Mouse (Mus musculus): ENCODE measurements around the gene Actr8.

DNA sequence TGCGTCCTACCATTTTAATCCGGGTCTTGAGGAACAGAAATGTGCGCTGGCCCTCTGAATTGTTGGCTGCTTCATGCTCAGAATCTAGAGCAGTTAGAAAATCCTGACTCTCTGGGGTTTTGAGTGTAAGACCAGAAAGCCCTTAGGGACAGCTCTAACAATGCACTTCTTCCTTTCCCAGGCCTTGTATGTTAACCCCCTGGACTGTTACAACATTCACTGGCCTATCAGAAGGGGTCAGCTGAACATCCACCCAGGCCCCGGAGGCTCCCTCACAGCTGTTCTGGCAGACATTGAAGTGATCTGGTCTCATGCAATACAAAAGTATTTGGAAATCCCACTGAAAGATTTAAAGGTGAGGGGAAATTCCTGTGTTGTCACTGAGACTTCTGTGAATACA is 8.0 kb downstream of the Actr8 start:
- no peak for TF ChIP-seq CTCF (IDR thresholded peaks at IDR 0.05; ENCODE audit: control insufficient read depth, insufficient read depth, insufficient read length)
- TF ChIP-seq USF1 (IDR thresholded peaks at IDR 0.05; ENCODE audit: low read depth): no peak
